Mouse (Mus musculus): Measurements from ENCODE around the gene Prtg. TPM values are rescaled to one million over a fixed set of nuclear protein-coding genes. Genes with fewer than 3 reads are reported as not detected.
A peak's percentile ranks its signal among the peaks of the same experiment; 100 is the strongest.

Prtg gene
- polyA plus RNA-seq, 1 experiment from 2014 or later: 1.7 TPM

DNA sequence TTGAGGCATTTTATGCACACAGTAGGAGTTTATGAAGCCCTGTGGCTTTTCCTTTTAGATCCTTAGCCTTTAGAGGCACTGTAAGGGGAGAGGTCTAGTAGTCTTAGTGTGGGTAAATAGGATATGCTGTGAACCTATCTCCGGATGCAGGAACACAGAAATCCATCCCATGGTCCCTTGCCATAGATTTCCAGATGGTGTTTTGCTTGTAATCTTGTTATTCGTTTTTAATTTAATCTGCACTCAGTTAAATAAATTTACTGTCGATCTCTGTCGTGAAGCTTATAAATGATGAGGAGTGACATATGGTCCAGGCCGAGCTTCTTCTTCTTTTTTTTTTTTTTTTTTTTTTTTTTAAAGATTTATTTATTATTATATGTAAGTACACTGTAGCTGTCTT is 54.1 kb downstream of the Prtg start:
- Histone ChIP-seq H3K4me3 (ENCODE audit: low read depth, low read length) (no peak overlapping the region), H3K9me3 (ENCODE audit: control insufficient read depth, low read length) (no peaks in the 10 kb centered on the region), H3K9ac (ENCODE audit: low read depth, low read length) (no peak overlapping the region), H3K4me2 (no peak overlapping the region), H3K27ac (ENCODE audit: low read depth, low read length) (no peak overlapping the region), H3K36me3 (ENCODE audit: control insufficient read depth, insufficient read depth, low read length) (no peaks in the 10 kb centered on the region), H3K4me1 (replicated peaks; ENCODE audit: control insufficient read depth, insufficient read depth, low read length) (no peaks in the 10 kb centered on the region), H3K27me3 (replicated peaks; ENCODE audit: control insufficient read depth, insufficient read depth, low read length) (no peaks in the 10 kb centered on the region)
- no peak for DNase-seq (ENCODE audit: low spot score)
- WGBS: 83% methylated on average over 5 of the region's 5 CpGs
- ATAC-seq (replicated peaks; ENCODE audit: low FRiP score): no peak

DNA sequence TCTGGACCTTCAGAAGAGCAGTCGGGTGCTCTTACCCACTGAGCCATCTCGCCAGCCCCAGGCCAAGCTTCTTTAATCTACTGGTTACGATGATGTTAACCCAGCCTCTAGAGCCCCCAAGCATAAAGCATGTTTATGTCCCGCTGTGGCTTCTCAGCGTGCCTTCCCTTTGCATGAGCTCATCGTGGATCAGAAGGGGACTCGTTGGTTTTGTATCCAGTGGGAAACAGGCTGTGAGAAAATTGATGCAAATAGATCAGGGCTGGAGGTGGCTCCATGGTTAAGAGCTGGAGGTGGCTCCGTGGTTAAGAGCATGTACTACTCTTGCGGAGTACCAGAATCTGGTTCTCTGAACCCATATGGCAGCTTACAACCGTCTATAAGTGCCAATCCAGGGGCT is 54.6 kb downstream of the Prtg start:
- Histone ChIP-seq H3K9ac (ENCODE audit: low read depth, low read length) (no peak overlapping the region), H3K27ac (ENCODE audit: low read depth, low read length) (no peak overlapping the region), H3K36me3 (ENCODE audit: control insufficient read depth, insufficient read depth, low read length) (no peaks in the 10 kb centered on the region), H3K9me3 (ENCODE audit: control insufficient read depth, low read length) (no peaks in the 10 kb centered on the region), H3K4me2 (no peak overlapping the region), H3K4me3 (ENCODE audit: low read depth, low read length) (no peak overlapping the region), H3K4me1 (replicated peaks; ENCODE audit: control insufficient read depth, insufficient read depth, low read length) (no peaks in the 10 kb centered on the region), H3K27me3 (replicated peaks; ENCODE audit: control insufficient read depth, insufficient read depth, low read length) (no peaks in the 10 kb centered on the region)
- ATAC-seq (replicated peaks; ENCODE audit: low FRiP score) (no peak), DNase-seq (ENCODE audit: low spot score) (no peak)
- 87% methylated on average over 10 of the region's 10 CpGs for WGBS

DNA sequence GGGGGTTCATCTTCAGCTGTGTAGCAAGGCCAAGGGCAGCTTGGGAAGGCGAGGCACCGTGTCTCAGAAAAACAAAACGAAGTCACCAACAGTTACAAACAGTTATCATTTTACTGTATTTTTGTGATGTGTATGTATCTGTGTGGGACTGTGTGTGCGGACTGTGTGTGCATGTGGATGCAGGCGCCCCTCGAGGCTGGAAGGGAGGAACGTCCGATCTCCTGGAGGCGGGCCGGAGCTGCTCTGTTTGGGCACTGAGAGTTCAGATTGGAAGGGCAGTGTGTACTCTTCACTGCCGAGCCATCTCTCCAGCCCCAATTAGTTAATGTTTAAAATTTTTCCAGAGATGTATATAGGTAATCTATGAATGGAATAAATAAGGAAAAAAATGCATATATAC is 55.5 kb downstream of the Prtg start:
- Histone ChIP-seq H3K9ac (ENCODE audit: low read depth, low read length) (no peak overlapping the region), H3K27ac (ENCODE audit: low read depth, low read length) (no peak overlapping the region), H3K4me1 (replicated peaks; ENCODE audit: control insufficient read depth, insufficient read depth, low read length) (no peaks in the 10 kb centered on the region), H3K4me2 (no peak overlapping the region), H3K27me3 (replicated peaks; ENCODE audit: control insufficient read depth, insufficient read depth, low read length) (no peaks in the 10 kb centered on the region), H3K36me3 (ENCODE audit: control insufficient read depth, insufficient read depth, low read length) (no peaks in the 10 kb centered on the region), H3K9me3 (ENCODE audit: control insufficient read depth, low read length) (no peaks in the 10 kb centered on the region), H3K4me3 (ENCODE audit: low read depth, low read length) (no peak overlapping the region)
- ATAC-seq (replicated peaks; ENCODE audit: low FRiP score) (no peak), DNase-seq (ENCODE audit: low spot score) (no peak)
- 81% methylated on average over 11 of the region's 11 CpGs for WGBS

DNA sequence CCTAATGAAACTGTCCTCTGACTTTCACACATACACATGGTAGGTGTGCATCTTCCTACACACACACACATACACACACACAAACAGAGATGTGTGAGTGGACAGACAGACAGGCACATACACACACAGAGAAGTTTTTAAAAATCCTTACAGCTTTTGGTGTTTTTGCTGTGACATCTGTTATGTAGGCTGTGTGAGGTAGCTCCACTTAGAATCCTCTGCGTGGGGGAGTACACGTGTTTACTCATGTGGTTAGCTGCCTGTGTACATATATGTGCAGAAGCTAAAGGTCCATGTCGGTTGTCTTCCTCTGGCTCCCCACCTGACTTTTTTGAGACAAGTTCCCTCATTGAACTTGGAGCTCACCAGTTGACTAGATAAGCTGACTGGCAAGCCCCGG is 56.3 kb downstream of the Prtg start:
- Histone ChIP-seq H3K9ac (ENCODE audit: low read depth, low read length) (no peak overlapping the region), H3K36me3 (ENCODE audit: control insufficient read depth, insufficient read depth, low read length) (no peaks in the 10 kb centered on the region), H3K4me2 (no peak overlapping the region), H3K27ac (ENCODE audit: low read depth, low read length) (no peak overlapping the region), H3K4me1 (replicated peaks; ENCODE audit: control insufficient read depth, insufficient read depth, low read length) (no peaks in the 10 kb centered on the region), H3K9me3 (ENCODE audit: control insufficient read depth, low read length) (no peaks in the 10 kb centered on the region), H3K27me3 (replicated peaks; ENCODE audit: control insufficient read depth, insufficient read depth, low read length) (no peaks in the 10 kb centered on the region), H3K4me3 (ENCODE audit: low read depth, low read length) (no peak overlapping the region)
- WGBS: 77% methylated on average over 4 of the region's 4 CpGs
- no peak for ATAC-seq (replicated peaks; ENCODE audit: low FRiP score)
- no peak for DNase-seq (ENCODE audit: low spot score)

DNA sequence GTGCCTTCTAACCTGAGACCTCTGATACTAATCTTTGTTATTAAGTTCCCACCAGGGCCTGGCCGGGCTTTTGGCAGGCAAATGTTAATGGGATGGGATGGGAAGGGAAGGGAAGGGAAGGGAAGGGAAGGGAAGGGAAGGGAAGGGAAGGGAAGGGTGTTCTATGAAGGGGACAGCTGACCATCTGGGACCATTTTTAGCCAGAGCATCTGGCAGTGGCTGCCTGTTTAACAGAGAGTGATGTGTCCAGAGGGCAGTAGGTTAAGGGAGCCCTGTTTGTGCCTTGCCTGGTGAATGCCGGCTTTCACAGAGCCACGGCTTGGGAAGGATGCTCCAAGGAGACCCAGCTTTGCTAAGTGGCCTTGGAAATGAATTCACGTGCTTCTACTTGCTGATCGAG is 57.1 kb downstream of the Prtg start:
- DNase-seq (ENCODE audit: low spot score): no peak
- 66% methylated on average over 5 of the region's 5 CpGs for WGBS
- Histone ChIP-seq H3K4me3 (ENCODE audit: low read depth, low read length) (no peak overlapping the region), H3K4me2 (no peak overlapping the region), H3K27me3 (replicated peaks; ENCODE audit: control insufficient read depth, insufficient read depth, low read length) (no peaks in the 10 kb centered on the region), H3K9ac (ENCODE audit: low read depth, low read length) (no peak overlapping the region), H3K4me1 (replicated peaks; ENCODE audit: control insufficient read depth, insufficient read depth, low read length) (no peaks in the 10 kb centered on the region), H3K27ac (ENCODE audit: low read depth, low read length) (no peak overlapping the region), H3K36me3 (ENCODE audit: control insufficient read depth, insufficient read depth, low read length) (no peaks in the 10 kb centered on the region; the same call in 1 of the 2 replicates), H3K9me3 (ENCODE audit: control insufficient read depth, low read length) (no peaks in the 10 kb centered on the region)
- no peak for ATAC-seq (replicated peaks; ENCODE audit: low FRiP score)

DNA sequence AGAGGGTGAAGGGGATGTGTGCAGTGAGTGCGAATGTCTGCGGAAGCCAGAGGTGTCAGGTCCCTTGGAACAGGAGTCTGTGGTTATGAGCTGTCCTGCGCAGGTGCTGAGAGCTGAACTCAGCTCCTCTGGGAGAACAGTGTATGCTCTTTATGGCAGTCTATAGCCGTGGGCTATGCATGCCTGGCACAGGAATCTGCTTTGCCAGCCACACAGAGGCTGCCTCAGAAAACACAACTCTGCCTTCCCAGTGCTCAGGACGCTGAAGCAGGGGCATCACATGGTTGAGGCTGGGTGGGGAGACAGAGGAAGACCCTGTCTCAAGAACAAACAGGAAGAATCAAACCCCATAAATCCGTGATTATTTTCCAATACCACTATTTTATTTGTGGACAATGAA is 60.8 kb downstream of the Prtg start:
- no peaks in the 10 kb centered on the region for H3K9me3 ChIP-seq (ENCODE audit: control insufficient read depth, low read length)
- no peak overlapping the region for H3K4me2 ChIP-seq
- WGBS: 83% methylated on average over 6 of the region's 6 CpGs
- no peak overlapping the region for H3K4me3 ChIP-seq (ENCODE audit: low read depth, low read length)
- H3K4me1 ChIP-seq (replicated peaks; ENCODE audit: control insufficient read depth, insufficient read depth, low read length): no peaks in the 10 kb centered on the region
- H3K36me3 ChIP-seq (ENCODE audit: control insufficient read depth, insufficient read depth, low read length): no peaks in the 10 kb centered on the region; the same call in 1 of the 2 replicates
- no peak overlapping the region for H3K27ac ChIP-seq (ENCODE audit: low read depth, low read length)
- no peak overlapping the region for H3K9ac ChIP-seq (ENCODE audit: low read depth, low read length)
- DNase-seq (ENCODE audit: low spot score) (no peak), ATAC-seq (replicated peaks; ENCODE audit: low FRiP score) (no peak)
- H3K27me3 ChIP-seq (replicated peaks; ENCODE audit: control insufficient read depth, insufficient read depth, low read length): no peaks in the 10 kb centered on the region

DNA sequence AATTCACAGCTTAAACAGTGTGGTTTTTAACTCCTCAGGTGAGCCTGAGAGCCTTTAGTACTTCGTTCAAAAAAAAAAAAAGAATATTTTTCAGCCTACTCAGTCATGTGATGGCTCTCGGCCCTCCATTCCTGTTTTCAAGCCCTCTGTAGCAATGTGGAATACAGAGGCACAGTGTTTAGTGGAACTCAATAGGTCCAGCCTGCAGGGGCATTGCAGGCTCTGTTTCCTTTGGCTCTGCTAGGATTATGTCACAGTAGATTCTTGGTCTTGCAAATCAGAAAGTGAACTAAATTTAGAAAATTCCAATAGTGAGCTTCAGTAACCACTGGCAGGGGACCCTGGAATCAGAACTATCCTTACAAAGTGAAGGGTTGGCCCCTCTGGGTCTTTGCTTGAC is 62.1 kb downstream of the Prtg start:
- no peak overlapping the region for H3K27ac ChIP-seq (ENCODE audit: low read depth, low read length)
- H3K36me3 ChIP-seq (ENCODE audit: control insufficient read depth, insufficient read depth, low read length): no peaks in the 10 kb centered on the region; the same call in 1 of the 2 replicates
- no peaks in the 10 kb centered on the region for H3K9me3 ChIP-seq (ENCODE audit: control insufficient read depth, low read length)
- no peak overlapping the region for H3K4me2 ChIP-seq
- no peak overlapping the region for H3K4me3 ChIP-seq (ENCODE audit: low read depth, low read length)
- no peaks in the 10 kb centered on the region for H3K27me3 ChIP-seq (replicated peaks; ENCODE audit: control insufficient read depth, insufficient read depth, low read length)
- H3K9ac ChIP-seq (ENCODE audit: low read depth, low read length): no peak overlapping the region
- 85% methylated on average over 2 of the region's 2 CpGs for WGBS
- no peaks in the 10 kb centered on the region for H3K4me1 ChIP-seq (replicated peaks; ENCODE audit: control insufficient read depth, insufficient read depth, low read length)
- DNase-seq (ENCODE audit: low spot score) (no peak), ATAC-seq (replicated peaks; ENCODE audit: low FRiP score) (no peak)

DNA sequence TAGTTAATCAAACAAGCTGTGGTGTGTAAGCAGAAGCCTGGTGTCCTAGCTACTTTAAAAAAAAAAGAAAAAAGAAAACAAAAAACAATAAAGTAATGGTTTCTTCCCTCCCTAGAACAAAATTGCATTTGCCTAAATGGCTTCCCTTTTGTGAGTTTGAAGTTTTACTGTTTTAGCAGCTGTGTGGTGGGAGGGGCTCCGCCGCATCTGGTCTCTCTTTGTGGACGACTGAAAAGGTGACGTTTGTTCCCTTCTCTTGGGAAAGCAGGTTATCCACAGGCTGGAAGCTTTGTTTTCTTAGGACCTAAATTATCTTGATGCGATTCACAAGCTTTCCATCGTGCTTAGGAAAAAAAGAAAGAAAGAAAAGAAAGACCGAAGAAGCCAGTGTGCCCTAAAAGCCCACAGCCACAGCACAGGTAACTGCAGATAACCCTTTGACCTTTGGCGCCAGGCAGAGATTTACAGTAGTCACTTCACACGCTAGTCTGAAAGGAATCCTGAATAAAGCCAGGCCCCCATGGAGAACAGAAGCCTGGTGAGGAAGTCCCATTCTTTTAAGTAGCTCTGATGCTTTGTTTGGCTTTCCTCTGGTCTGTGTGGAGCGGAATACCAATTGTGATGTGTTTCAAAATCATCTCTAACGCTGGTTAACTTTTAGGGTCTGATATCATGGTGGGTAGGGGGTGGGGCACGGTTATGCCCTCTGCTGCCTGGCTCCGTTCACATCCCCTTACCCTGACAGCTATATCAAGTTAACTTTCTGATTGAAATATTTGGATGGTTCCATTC is 65.0 kb downstream of the Prtg start:
- H3K9me3 ChIP-seq (ENCODE audit: control insufficient read depth, low read length): no peaks in the 10 kb centered on the region
- H3K36me3 ChIP-seq (ENCODE audit: control insufficient read depth, insufficient read depth, low read length): no peaks in the 10 kb centered on the region; the same call in 1 of the 2 replicates
- H3K4me1 ChIP-seq (replicated peaks; ENCODE audit: control insufficient read depth, insufficient read depth, low read length): no peaks in the 10 kb centered on the region
- H3K27ac ChIP-seq (ENCODE audit: low read depth, low read length): 0 out of 2 replicates have a peak overlapping the region, but pooled peaks have one; percentile 16
- no peak overlapping the region for H3K9ac ChIP-seq (ENCODE audit: low read depth, low read length)
- H3K4me3 ChIP-seq (ENCODE audit: low read depth, low read length): no peak overlapping the region
- ATAC-seq (replicated peaks; ENCODE audit: low FRiP score): no peak
- no peak for DNase-seq (ENCODE audit: low spot score)
- WGBS: 36% methylated on average over 13 of the region's 13 CpGs
- peak overlapping the region; percentile 27; the same call in 1 of the 2 replicates for H3K4me2 ChIP-seq
- no peaks in the 10 kb centered on the region for H3K27me3 ChIP-seq (replicated peaks; ENCODE audit: control insufficient read depth, insufficient read depth, low read length)

Measured in liver, embryonic 11.5 days (tissue).